Mouse (Mus musculus): ENCODE data around the gene Ezh1.

DNA sequence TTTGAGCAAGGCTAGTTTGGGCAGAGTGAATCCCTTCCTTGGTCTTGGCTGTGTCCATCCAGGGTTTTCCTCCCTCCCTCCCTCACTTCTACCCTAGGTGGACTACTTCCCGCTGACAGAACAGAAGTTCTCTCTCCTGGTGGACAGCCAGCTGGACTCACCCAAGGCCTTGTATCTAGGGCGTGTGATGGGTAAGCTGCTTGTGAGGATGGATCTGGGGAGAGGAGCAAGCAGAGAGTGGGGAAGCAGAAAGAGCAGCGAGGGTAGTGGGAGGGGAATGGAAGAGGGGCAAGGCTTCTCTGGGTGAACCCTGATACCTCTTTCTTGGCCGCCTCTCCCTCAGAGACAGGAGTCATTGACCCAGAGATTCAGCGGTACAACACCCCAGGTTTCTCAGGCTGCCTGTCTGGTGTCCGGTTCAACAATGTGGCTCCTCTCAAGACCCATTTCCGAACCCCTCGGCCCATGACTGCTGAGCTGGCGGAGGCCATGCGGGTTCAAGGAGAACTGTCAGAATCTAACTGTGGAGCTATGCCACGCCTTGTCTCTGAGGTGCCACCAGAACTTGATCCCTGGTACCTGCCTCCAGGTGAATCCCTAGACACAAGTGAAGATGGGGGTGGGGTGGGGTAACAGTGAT is 38.0 kb downstream of the Ezh1 start:
- no peak for TF ChIP-seq CTCF (IDR thresholded peaks at IDR 0.05; ENCODE audit: low read depth, low read length)
- TF ChIP-seq GATA1 (IDR thresholded peaks at IDR 0.05; ENCODE audit: borderline replicate concordance, low read length), result no peak

Data from G1E (cell line).